Mouse (Mus musculus) neural tube, embryonic 12.5 days (tissue): Measurements from ENCODE around the gene Shq1. TPM values are rescaled to one million over a fixed set of nuclear protein-coding genes. Genes with fewer than 3 reads are reported as not detected.

Experiments used
- ATAC-seq: fragments of 200-750 bp; cut with Nextera tagmentation; 2 replicates; pipeline ENCODE4 v1.8.0; 2017; ENCODE audit warnings: low read depth, mild to moderate bottlenecking, moderate TSS enrichment, moderate library complexity; ENCODE audit not compliant: low FRiP score
- H3K27ac ChIP-seq: fragments of 300-500 bp; sonication (generic); 2 replicates; pipeline ENCODE4 v1.5.1; 2016
- H3K27me3 ChIP-seq: fragments of 300-500 bp; sonication (generic); replicated peaks from 2 replicates; pipeline ENCODE4 v1.6.1; 2016; ENCODE audit warnings: mild to moderate bottlenecking
- H3K36me3 ChIP-seq: fragments of 300-500 bp; sonication (generic); 2 replicates; pipeline ENCODE4 v1.6.1; 2016; ENCODE audit warnings: mild to moderate bottlenecking
- H3K4me1 ChIP-seq: fragments of 300-500 bp; sonication (generic); 2 replicates; pipeline ENCODE4 v1.6.1; 2016
- H3K4me2 ChIP-seq: fragments of 300-500 bp; sonication (generic); replicated peaks from 2 replicates; pipeline ENCODE4 v1.6.1; 2016; ENCODE audit warnings: mild to moderate bottlenecking
- H3K4me3 ChIP-seq: fragments of 300-500 bp; sonication (generic); 2 replicates; pipeline ENCODE4 v1.5.1; 2016
- H3K9ac ChIP-seq: fragments of 300-500 bp; sonication (generic); 2 replicates; pipeline ENCODE4 v1.6.1; 2016; ENCODE audit warnings: mild to moderate bottlenecking
- H3K9me3 ChIP-seq: fragments of 300-500 bp; sonication (generic); 2 replicates; pipeline ENCODE4 v1.6.1; 2016; ENCODE audit warnings: mild to moderate bottlenecking
- WGBS: fragments of 180-500 bp; shearing (Covaris S2); methylation state at CpG from one replicate; pipeline ENCODE4 v1.1.7; 2016; 5-methylcytosine and 5-hydroxymethylcytosine counted together
- polyA plus RNA-seq: library from polyadenylated mRNA; unstranded; fragments of >200 nt; fragmentation: Nextera tagmentation; extraction: Ambion mirVana; gene quantifications from 2 replicates; pipeline ENCODE4 v1.2.1, GENCODE M21; 2016

Gene Shq1
- polyA plus RNA-seq, 1 experiment from 2014 or later, result 12.8 TPM

DNA sequence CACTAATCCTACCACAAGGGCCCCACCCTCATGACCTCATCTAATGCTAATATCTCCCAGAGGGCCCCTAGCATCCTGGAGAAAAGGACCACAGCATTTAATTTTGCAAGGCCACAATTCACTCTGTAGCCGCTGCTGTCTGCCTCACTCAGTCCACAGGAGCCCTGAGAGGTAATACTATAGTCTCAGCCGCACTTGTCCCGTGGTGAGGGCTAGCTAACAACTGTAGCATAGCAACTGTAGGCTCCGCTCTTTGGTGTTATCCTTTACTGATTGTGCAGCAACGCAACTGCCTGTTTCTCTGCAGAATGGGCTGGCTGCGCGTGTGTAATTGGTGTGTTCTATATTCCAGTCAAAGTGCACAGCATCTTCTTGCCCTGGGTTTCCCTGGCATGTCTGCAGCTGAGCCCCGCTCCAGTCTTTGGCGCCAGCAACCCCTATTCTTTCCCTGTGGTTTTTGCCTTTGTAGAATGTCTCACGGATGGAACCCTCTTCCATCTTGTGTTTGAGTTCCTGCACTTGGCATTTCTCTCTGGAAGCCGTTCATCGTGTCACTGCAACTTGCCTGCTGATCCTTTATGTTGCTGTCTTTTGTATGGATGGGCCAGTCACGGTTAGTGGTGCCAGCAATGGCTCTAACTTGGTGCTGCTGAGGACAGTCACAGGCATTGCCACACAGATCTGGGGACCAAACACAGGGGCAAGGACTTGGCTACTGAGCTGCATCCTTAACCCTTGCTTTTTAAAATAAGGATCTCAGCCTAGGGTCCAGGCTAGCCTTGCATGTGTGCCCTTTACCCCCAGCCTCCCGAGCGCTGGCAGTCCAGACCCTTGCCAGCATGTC lies 128.6 kb downstream of the Shq1 start:
- Histone ChIP-seq H3K36me3 (no peaks in the 10 kb centered on the region), H3K27ac (no peak overlapping the region), H3K4me1 (peaks cover 8% of the 10 kb centered on the region), H3K4me3 (no peak overlapping the region), H3K9ac (no peak overlapping the region), H3K27me3 (peaks cover 9% of the 10 kb centered on the region), H3K4me2 (no peak overlapping the region), H3K9me3 (no peaks in the 10 kb centered on the region)
- no peak; the same call in none of the 2 replicates for ATAC-seq
- WGBS, result 49% methylated on average over 15 of the region's 15 CpGs

DNA sequence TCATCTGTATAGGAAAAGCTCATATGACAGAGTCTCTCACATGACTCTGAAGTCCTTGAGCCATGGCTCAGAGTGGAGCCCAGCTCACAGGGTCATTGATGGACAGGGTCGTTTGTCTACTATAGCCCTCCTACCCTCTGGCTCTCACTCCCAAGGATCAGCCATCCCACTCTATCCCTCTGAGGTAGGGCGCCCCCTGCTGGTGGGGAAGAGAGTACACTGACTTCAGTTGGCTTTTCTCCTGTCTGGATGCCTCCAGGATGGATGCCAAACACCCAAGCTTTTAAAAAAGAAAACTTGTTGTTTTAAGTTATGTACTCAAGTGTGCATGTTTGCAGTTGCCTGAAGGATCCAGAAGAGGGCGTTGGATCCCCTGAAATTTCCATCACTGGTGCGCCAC lies 131.3 kb downstream of the Shq1 start:
- WGBS, result 54% methylated on average over 4 of the region's 4 CpGs
- peaks cover 9% of the 10 kb centered on the region for H3K27me3 ChIP-seq
- no peak for ATAC-seq

DNA sequence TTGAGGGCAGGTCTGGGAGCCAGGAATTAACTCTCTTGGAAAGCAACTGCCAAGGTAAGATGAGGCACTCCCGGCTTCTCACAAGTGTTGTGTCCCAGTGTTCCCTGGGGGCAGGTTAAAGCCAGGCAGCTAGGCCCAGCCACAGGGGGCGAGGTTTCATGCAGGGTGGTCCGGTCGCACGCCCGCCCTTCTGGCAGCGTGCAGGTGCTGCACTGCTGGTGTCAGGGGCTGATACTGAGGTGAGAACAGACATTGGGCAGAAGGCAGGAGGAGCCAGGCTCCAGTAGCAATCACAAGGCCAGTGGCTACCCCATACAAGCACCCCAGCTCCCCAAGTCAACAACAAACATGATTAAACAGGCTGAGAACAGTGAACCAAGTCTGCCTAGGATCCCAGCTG lies 132.4 kb downstream of the Shq1 start:
- no peak overlapping the region for H3K4me3 ChIP-seq
- no peak overlapping the region for H3K9ac ChIP-seq
- peaks cover 9% of the 10 kb centered on the region for H3K27me3 ChIP-seq
- no peaks in the 10 kb centered on the region for H3K36me3 ChIP-seq
- peaks cover 8% of the 10 kb centered on the region for H3K4me1 ChIP-seq
- no peak overlapping the region for H3K27ac ChIP-seq
- no peak for ATAC-seq
- H3K9me3 ChIP-seq, result no peaks in the 10 kb centered on the region
- 61% methylated on average over 7 of the region's 7 CpGs for WGBS
- no peak overlapping the region for H3K4me2 ChIP-seq

More for the DNA sequence above, 131.3 kb downstream of the Shq1 start:
- Histone ChIP-seq H3K9me3 (no peaks in the 10 kb centered on the region), H3K9ac (no peak overlapping the region), H3K36me3 (no peaks in the 10 kb centered on the region), H3K27ac (no peak overlapping the region), H3K4me1 (peaks cover 8% of the 10 kb centered on the region), H3K4me2 (no peak overlapping the region), H3K4me3 (no peak overlapping the region)

DNA sequence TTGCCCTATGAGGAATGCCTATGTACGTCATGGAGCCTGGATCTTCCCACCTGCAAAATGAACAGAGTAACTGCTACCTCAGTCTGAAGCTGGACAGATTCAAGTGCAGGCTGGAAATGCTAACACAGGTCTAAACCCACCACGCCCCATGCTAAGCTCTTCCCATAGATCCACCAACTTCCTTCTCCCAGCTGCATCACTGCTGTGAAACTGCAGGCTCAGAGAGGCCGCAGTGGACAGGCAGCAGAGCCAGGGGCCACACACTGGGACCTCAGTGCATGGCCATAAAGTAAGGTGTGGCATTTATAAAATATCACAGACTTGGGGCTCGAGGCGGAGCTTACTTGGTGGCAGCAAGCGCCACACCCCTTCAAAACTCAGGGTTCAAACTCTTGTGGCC lies 133.0 kb downstream of the Shq1 start:
- Histone ChIP-seq H3K4me1 (peaks cover 8% of the 10 kb centered on the region), H3K9ac (no peak overlapping the region), H3K4me3 (no peak overlapping the region), H3K27me3 (peaks cover 9% of the 10 kb centered on the region), H3K9me3 (no peaks in the 10 kb centered on the region), H3K4me2 (no peak overlapping the region), H3K27ac (no peak overlapping the region), H3K36me3 (no peaks in the 10 kb centered on the region)
- WGBS, result 88% methylated on average over 6 of the region's 6 CpGs
- ATAC-seq, result no peak

DNA sequence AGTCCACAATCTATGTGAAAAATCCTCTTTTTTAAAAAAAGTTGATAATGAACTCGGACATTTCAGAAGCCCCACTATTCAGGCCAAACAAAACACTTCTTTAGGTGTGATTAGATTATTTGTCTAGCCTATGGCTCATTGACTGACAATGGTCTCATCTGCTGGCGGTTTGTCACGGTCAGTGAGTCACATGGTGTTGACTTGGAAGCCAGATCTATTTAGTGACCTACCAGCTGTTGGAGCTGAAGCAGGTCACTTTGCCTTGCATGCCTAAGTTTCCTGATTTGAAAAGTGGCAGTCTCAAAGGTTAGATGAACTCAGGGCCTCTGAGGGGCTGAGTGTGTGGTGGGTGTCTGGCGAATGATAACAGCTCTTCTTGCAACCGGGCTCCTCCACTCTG lies 133.9 kb downstream of the Shq1 start:
- no peaks in the 10 kb centered on the region for H3K36me3 ChIP-seq
- 61% methylated on average over 5 of the region's 5 CpGs for WGBS
- no peak for ATAC-seq
- no peak overlapping the region for H3K27ac ChIP-seq
- H3K9me3 ChIP-seq, result no peaks in the 10 kb centered on the region
- H3K9ac ChIP-seq, result no peak overlapping the region
- no peaks in the 10 kb centered on the region for H3K4me1 ChIP-seq
- no peak overlapping the region for H3K4me2 ChIP-seq
- H3K4me3 ChIP-seq, result no peak overlapping the region
- H3K27me3 ChIP-seq, result peaks cover 15% of the 10 kb centered on the region

DNA sequence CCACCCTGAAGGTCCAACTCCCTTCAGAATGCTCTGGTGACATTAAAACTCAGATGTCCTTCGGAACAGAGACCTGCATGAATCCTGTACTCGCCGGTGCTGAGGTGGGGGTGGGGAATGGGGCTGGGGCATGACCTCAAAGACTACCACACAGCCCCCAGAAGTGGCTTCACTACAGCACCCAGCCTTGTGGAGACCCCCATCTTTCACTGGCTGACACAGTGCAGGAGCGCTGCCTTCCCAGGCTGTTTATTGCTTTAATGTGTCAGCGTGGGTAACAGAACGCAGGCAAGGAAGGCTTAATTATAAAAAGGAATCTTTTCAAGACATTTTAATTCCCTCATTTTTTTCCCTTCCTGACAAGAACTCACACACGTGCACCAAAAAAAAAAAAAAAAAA lies 137.6 kb downstream of the Shq1 start:
- no peaks in the 10 kb centered on the region for H3K4me1 ChIP-seq
- WGBS, result 64% methylated on average over 7 of the region's 7 CpGs
- H3K4me2 ChIP-seq, result no peak overlapping the region
- no peak overlapping the region for H3K4me3 ChIP-seq
- no peak overlapping the region for H3K9ac ChIP-seq
- ATAC-seq, result no peak
- H3K36me3 ChIP-seq, result no peaks in the 10 kb centered on the region
- no peak overlapping the region for H3K27ac ChIP-seq
- H3K9me3 ChIP-seq, result no peaks in the 10 kb centered on the region
- peaks cover 12% of the 10 kb centered on the region; the same call in 1 of the 2 replicates for H3K27me3 ChIP-seq

DNA sequence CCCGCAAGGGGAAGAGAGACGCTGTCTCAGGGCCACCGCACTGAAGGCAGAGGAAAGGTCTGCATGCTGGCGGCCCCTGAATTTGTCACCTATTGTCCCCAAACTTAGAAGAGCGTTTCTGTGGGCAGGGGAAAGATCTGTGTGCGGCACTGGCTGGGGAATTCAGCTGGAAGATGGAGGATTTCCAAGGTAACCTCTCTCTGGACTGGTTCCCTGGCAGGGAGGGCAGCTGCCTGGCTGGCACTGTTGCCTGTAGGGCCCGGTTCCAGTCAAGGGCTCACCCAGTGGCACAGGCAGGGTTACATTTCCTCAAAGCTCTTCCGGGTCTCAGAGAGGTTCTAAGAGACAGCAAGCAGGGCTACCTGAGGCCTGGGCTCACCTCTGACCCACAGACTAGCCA lies 138.6 kb downstream of the Shq1 start:
- Histone ChIP-seq H3K4me3 (no peak overlapping the region), H3K4me2 (no peak overlapping the region), H3K9me3 (no peaks in the 10 kb centered on the region), H3K9ac (no peak overlapping the region), H3K27me3 (0 out of 2 replicates have a peak, but pooled peaks cover 5% of the 10 kb centered on the region), H3K27ac (no peak overlapping the region), H3K4me1 (no peaks in the 10 kb centered on the region), H3K36me3 (no peaks in the 10 kb centered on the region)
- ATAC-seq, result no peak
- WGBS, result 79% methylated on average over 8 of the region's 8 CpGs

DNA sequence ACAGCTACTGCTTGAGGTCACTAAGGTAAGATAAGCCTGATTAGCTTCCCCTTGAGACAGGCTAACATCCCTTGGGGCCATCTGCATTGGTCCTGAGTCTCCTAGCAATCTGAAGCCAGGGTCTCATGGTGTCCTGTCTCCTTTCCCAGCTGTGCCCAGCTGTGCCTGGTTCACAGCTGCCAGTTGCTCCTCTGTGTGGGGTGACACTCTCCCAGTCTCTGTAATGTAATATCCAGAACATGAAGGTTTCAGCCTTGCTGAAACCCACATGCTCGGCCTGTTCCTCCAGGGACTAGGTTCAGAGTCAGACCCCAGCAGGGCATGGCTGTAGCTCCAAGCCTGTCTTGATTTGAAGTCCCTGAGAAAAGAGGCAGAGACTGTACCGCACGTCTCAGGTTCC lies 141.3 kb downstream of the Shq1 start:
- Histone ChIP-seq H3K36me3 (no peaks in the 10 kb centered on the region), H3K4me3 (no peak overlapping the region), H3K4me1 (peaks cover 13% of the 10 kb centered on the region), H3K4me2 (no peak overlapping the region), H3K9me3 (no peaks in the 10 kb centered on the region), H3K9ac (no peak overlapping the region), H3K27ac (no peak overlapping the region), H3K27me3 (0 out of 2 replicates have a peak, but pooled peaks cover 5% of the 10 kb centered on the region)
- WGBS, result 68% methylated on average over 3 of the region's 3 CpGs
- ATAC-seq, result no peak

DNA sequence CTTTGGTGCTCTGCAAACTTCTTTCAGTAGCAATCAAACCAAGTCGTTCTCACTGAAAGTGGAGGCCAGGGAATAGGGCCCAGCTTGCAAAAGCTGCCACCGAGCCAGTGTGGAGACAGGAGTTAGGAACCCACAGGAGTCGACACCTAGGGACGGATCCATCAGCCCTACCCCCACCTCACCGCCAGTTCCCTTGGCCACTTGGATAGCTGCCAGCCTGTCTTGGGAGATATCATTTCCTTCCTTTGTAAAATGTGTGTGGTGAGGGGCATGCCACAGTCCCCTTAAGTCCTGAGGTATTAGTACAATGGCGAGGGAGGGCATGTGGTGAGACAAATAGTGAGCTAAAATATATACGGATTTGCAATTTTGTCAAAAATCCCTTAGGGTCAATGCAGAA lies 142.4 kb downstream of the Shq1 start:
- H3K4me2 ChIP-seq, result no peak overlapping the region
- no peak for ATAC-seq
- no peak overlapping the region for H3K4me3 ChIP-seq
- 75% methylated on average over 7 of the region's 7 CpGs for WGBS
- H3K27me3 ChIP-seq, result 0 out of 2 replicates have a peak, but pooled peaks cover 5% of the 10 kb centered on the region
- H3K27ac ChIP-seq, result no peak overlapping the region
- H3K36me3 ChIP-seq, result no peaks in the 10 kb centered on the region
- H3K9ac ChIP-seq, result no peak overlapping the region
- peaks cover 13% of the 10 kb centered on the region for H3K4me1 ChIP-seq
- no peaks in the 10 kb centered on the region for H3K9me3 ChIP-seq

DNA sequence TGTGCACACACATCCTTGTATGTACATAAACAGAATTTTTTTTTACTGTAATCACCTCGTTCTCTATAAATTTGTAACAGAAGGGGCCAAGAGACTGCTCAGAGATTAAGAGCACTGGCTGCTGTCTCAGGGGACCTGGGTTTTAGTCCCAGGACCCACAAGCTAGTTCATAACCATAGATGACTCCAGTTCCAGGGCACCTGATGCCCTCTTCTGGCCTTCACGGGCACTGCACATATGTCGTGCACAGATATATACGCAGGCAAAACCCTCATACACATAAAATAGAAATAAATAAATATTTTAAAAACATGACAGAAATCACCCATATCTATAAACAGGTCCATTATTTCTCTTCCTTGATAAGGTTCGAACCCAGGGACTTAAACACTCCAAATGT lies 143.0 kb downstream of the Shq1 start:
- H3K27me3 ChIP-seq, result 0 out of 2 replicates have a peak, but pooled peaks cover 5% of the 10 kb centered on the region
- no peaks in the 10 kb centered on the region for H3K36me3 ChIP-seq
- H3K4me2 ChIP-seq, result no peak overlapping the region
- H3K4me1 ChIP-seq, result peaks cover 13% of the 10 kb centered on the region
- no peak overlapping the region for H3K9ac ChIP-seq
- H3K4me3 ChIP-seq, result no peak overlapping the region
- no peak for ATAC-seq
- no peak overlapping the region for H3K27ac ChIP-seq
- H3K9me3 ChIP-seq, result no peaks in the 10 kb centered on the region
- 87% methylated on average over 5 of the region's 5 CpGs for WGBS

DNA sequence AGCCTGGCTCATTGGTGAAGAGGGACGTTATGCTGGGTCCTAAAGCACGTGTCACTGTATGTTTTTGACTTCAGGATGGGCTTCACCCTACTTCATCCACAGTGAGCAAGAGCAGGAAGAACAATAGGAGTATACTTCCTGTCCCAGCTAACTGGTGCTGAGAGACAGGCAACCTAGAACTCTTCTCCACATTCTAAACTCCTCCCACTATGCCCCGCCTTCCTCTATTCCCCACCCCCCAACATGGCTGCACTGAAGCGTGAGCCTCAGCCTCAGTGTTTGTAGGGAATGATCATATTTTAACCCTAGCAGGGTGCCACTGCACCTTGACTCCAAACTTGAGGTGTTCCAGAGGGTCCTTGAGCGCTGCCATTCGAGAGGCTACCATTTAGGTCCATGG lies 143.8 kb downstream of the Shq1 start:
- H3K4me3 ChIP-seq, result no peak overlapping the region
- H3K36me3 ChIP-seq, result no peaks in the 10 kb centered on the region
- ATAC-seq, result no peak
- no peak overlapping the region for H3K9ac ChIP-seq
- H3K4me2 ChIP-seq, result no peak overlapping the region
- 0 out of 2 replicates have a peak, but pooled peaks cover under 1% of the 10 kb centered on the region for H3K27me3 ChIP-seq
- 89% methylated on average over 6 of the region's 6 CpGs for whole genome bisulfite sequencing
- no peaks in the 10 kb centered on the region for H3K9me3 ChIP-seq
- H3K27ac ChIP-seq, result no peak overlapping the region
- H3K4me1 ChIP-seq, result peaks cover 15% of the 10 kb centered on the region

DNA sequence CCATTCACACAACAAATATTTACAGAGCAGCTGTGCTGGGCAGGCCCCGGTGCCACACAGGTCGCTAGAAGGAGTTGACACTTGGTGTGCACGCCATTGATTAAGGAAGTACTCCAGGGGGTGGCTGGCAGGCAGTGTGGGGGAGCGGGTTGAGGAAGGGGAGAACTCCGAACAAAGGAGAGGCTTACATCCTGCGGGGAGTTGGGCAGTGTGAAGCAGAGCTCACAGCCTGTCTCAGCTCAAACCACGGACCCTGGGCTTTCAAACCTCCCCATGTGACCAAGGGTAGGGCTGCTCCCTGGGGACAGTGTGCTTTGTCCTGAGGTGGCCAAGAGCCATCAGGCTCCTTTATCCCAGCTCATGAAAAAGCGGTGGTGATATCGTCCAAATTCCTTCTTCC lies 144.9 kb downstream of the Shq1 start:
- H3K4me2 ChIP-seq, result peak overlapping the region; percentile 37
- 2% methylated on average over 9 of the region's 9 CpGs for WGBS
- H3K27me3 ChIP-seq, result no peaks in the 10 kb centered on the region
- peaks cover 21% of the 10 kb centered on the region for H3K4me1 ChIP-seq
- no peaks in the 10 kb centered on the region for H3K36me3 ChIP-seq
- H3K9me3 ChIP-seq, result no peaks in the 10 kb centered on the region
- H3K4me3 ChIP-seq, result no peak overlapping the region
- no peak overlapping the region for H3K27ac ChIP-seq
- peak; percentile 37; the same call in 1 of the 2 replicates for ATAC-seq
- no peak overlapping the region for H3K9ac ChIP-seq

DNA sequence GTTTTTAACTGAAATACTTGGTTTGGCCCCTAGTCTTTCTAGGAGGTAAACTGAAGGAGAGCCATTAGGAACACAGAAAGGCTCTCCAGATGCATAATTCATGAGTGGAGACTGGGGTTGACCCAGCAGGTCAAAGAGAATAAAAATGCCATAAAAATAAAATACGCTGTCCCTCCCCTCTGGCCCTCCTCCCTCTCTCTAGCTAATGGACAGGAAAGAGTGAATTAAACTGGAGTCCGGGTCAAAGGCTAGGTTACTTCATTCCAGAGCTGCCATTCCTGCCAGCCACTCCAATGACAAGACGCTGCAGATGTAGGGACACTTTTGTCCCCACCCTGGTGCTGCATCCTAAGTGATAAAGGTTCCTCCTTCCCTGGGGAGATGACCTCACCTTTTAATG lies 145.5 kb downstream of the Shq1 start:
- no peak overlapping the region for H3K27ac ChIP-seq
- no peak; the same call in 1 of the 2 replicates for ATAC-seq
- H3K4me3 ChIP-seq, result no peak overlapping the region
- peak overlapping the region; percentile 37 for H3K4me2 ChIP-seq
- H3K9ac ChIP-seq, result no peak overlapping the region
- no peaks in the 10 kb centered on the region for H3K27me3 ChIP-seq
- WGBS, result 7% methylated on average over 3 of the region's 3 CpGs
- no peaks in the 10 kb centered on the region for H3K9me3 ChIP-seq
- H3K4me1 ChIP-seq, result peaks cover 21% of the 10 kb centered on the region
- no peaks in the 10 kb centered on the region for H3K36me3 ChIP-seq
